Mouse (Mus musculus) heart, adult 2 months (tissue): ENCODE results near the gene Kansl1.

ENCODE experiments used
- CTCF ChIP-seq: fragments of 200-600 bp; IDR thresholded peaks from 2 replicates; pipeline ENCODE4 v1.8.1; 2022; ENCODE audit warnings: antibody characterized with exemption, mild to moderate bottlenecking, moderate library complexity
- EP300 ChIP-seq: fragments of 200-500 bp; IDR thresholded peaks from 2 replicates; pipeline ENCODE4 v1.6.1; 2011; ENCODE audit warnings: low read depth, low read length, control low read depth; ENCODE audit not compliant: insufficient read depth
- POLR2A ChIP-seq: fragments of 200-500 bp; IDR thresholded peaks from 2 replicates; pipeline ENCODE4 v1.6.1; 2011; ENCODE audit warnings: mild to moderate bottlenecking, low read depth, low read length, control low read depth; ENCODE audit not compliant: insufficient read depth

GRCm38 (mm10) chr11:104317631-104318030 lies 151.0 kb downstream of the Kansl1 start:
- TF ChIP-seq POLR2A (no peak), CTCF (no peak), EP300 (no peak)
